In genomic region chr3:22039036-22039795, GRCm38 (mm10) we compare ENCODE assay signal across 25 mouse cellular contexts.
"Had no signal": no experiment of that assay in that cellular context is flagged by ENCODE, and none has a peak within 500 bp of the region (broad histone marks: within the 10 kb centered on the region; RNA-seq: fewer than 3 reads in every experiment).

No protein-coding gene starts in this region.

- H3K4me2 ChIP-seq: heart, embryonic 12.5 days; hindbrain, embryonic 12.5 days; hindbrain, embryonic 14.5 days; kidney, embryonic 15.5 days; limb, embryonic 12.5 days; liver, embryonic 13.5 days; liver, embryonic 15.5 days had no signal

- H3K36me3 ChIP-seq: heart, embryonic 10.5 days; heart, embryonic 12.5 days; hindbrain, embryonic 10.5 days; hindbrain, embryonic 12.5 days; kidney, embryonic 15.5 days; limb, embryonic 10.5 days; limb, embryonic 12.5 days; liver, embryonic 13.5 days; liver, embryonic 15.5 days had no signal

- H3K27me3 ChIP-seq: heart, embryonic 12.5 days; hindbrain, embryonic 12.5 days; kidney, embryonic 15.5 days; limb, embryonic 12.5 days; liver, embryonic 13.5 days; liver, embryonic 15.5 days had no signal

- DNase-seq: gastrocnemius, postnatal 14 days; heart, adult 18-20 months; heart, postnatal 14 days; heart, postnatal 4 days; kidney, adult 11 months; kidney, adult 2 months; kidney, adult 9 months; kidney, postnatal 14 days; kidney, postnatal 36 days; layer of hippocampus, adult 9-11 months; liver, embryonic 13.5 days; liver, postnatal 0 days had no signal

- H3K27ac ChIP-seq: heart, embryonic 10.5 days; hindbrain, embryonic 10.5 days; hindbrain, embryonic 12.5 days; hindbrain, embryonic 14.5 days; kidney, embryonic 15.5 days; kidney, postnatal 0 days; left cerebral cortex, adult 2 months; limb, embryonic 10.5 days; limb, embryonic 12.5 days; liver, embryonic 13.5 days; liver, embryonic 15.5 days had no signal

- H3K4me3 ChIP-seq: heart, embryonic 10.5 days; heart, embryonic 12.5 days; hindbrain, embryonic 10.5 days; hindbrain, embryonic 12.5 days; kidney, embryonic 15.5 days; left cerebral cortex, adult 2 months; limb, embryonic 10.5 days; limb, embryonic 12.5 days; liver, embryonic 13.5 days; liver, embryonic 15.5 days had no signal

- H3K9ac ChIP-seq: heart, embryonic 12.5 days; hindbrain, embryonic 12.5 days; hindbrain, embryonic 14.5 days; kidney, embryonic 15.5 days; limb, embryonic 12.5 days; liver, embryonic 13.5 days; liver, embryonic 15.5 days; liver, postnatal 0 days had no signal

- H3K4me1 ChIP-seq: heart, embryonic 10.5 days; hindbrain, embryonic 12.5 days; kidney, embryonic 15.5 days; limb, embryonic 10.5 days; limb, embryonic 12.5 days; liver, embryonic 13.5 days; liver, embryonic 15.5 days had no signal

- H3K9me3 ChIP-seq: heart, embryonic 10.5 days; hindbrain, embryonic 12.5 days; kidney, embryonic 15.5 days; limb, embryonic 10.5 days; liver, embryonic 13.5 days; liver, embryonic 15.5 days had no signal

- ATAC-seq: hindbrain, embryonic 16.5 days; intestine, embryonic 16.5 days; liver, postnatal 0 days had no signal
